Comparison of ENCODE assay signal across 13 mouse cellular contexts in genomic region chr9:40743525-40744034, GRCm38 (mm10). TPM values are rescaled to one million over a fixed set of nuclear protein-coding genes. Genes with fewer than 3 reads are reported as not detected.
DNase-seq lines count a peak whose midpoint lies in the region; ATAC-seq and TF ChIP-seq lines count a peak whose summit lies in the region.
"Had no signal": no experiment of that assay in that cellular context is flagged by ENCODE, and none has a peak within 500 bp of the region (broad histone marks: within the 10 kb centered on the region; RNA-seq: fewer than 3 reads in every experiment).

No protein-coding gene starts in this region.

- DNase-seq in lung, adult 2 months, result no peak
- no peak for DNase-seq in right cerebral cortex, adult 18-20 months
- no peak for DNase-seq in layer of hippocampus, adult 9-10 months (ENCODE audit: low spot score)
- DNase-seq: adrenal gland, adult 2 months; left cerebral cortex, postnatal 4 days; right cerebral cortex, postnatal 14 days had no signal

- no peak for TF ChIP-seq POLR2A in lung, adult 2 months (IDR thresholded peaks at IDR 0.05; ENCODE audit: borderline replicate concordance, extremely low read depth, low read depth, low read length)
- no peak for TF ChIP-seq POLR2A in bone marrow, adult 2 months (IDR thresholded peaks at IDR 0.05; ENCODE audit: borderline replicate concordance, control insufficient read depth, low read depth, low read length)

- peak overlapping the region; percentile 8; the same call in 1 of the 2 replicates for H3K27ac ChIP-seq in lung, embryonic 15.5 days
- peak overlapping the region; percentile 68; the same call in 1 of the 2 replicates for H3K27ac ChIP-seq in bone marrow, adult 2 months (ENCODE audit: control insufficient read depth, insufficient read depth, low read depth, low read length, poor library complexity)
- peak overlapping the region; percentile 25; the same call in 1 of the 2 replicates for H3K27ac ChIP-seq in hindbrain, embryonic 12.5 days

- H3K4me1 ChIP-seq in lung, embryonic 15.5 days, result peaks cover 8% of the 10 kb centered on the region
- no peaks in the 10 kb centered on the region; the same call in 1 of the 2 replicates for H3K4me1 ChIP-seq in lung, adult 2 months (ENCODE audit: control insufficient read depth, insufficient read depth, low read length)
- H3K4me1 ChIP-seq in bone marrow, adult 2 months (ENCODE audit: control insufficient read depth, insufficient read depth, low read length), result peaks cover 4% of the 10 kb centered on the region; the same call in 1 of the 2 replicates
- H3K4me1 ChIP-seq in hindbrain, embryonic 12.5 days, result peaks cover 11% of the 10 kb centered on the region; the same call in 1 of the 2 replicates

- no peak overlapping the region for H3K4me3 ChIP-seq in lung, embryonic 15.5 days
- no peak overlapping the region for H3K4me3 ChIP-seq in lung, adult 2 months (replicated peaks; ENCODE audit: extremely low read depth, low read depth, low read length)
- H3K4me3 ChIP-seq in bone marrow, adult 2 months (replicated peaks; ENCODE audit: control insufficient read depth, low read depth, low read length), result no peak overlapping the region
- no peak overlapping the region for H3K4me3 ChIP-seq in hindbrain, embryonic 12.5 days
- H3K4me3 ChIP-seq: myocyte had no signal

- TF ChIP-seq CTCF in lung, adult 2 months (IDR thresholded peaks at IDR 0.05; ENCODE audit: insufficient read depth, low read length), result no peak
- no peak for TF ChIP-seq CTCF in bone marrow, adult 2 months (IDR thresholded peaks at IDR 0.05; ENCODE audit: control insufficient read depth, insufficient read depth, low read length)

- no peak overlapping the region for H3K9ac ChIP-seq in lung, embryonic 15.5 days
- no peak overlapping the region for H3K9ac ChIP-seq in hindbrain, embryonic 12.5 days

- H3K36me3 ChIP-seq in lung, embryonic 15.5 days, result no peaks in the 10 kb centered on the region
- no peaks in the 10 kb centered on the region for H3K36me3 ChIP-seq in hindbrain, embryonic 12.5 days

- H3K4me2 ChIP-seq in lung, embryonic 15.5 days, result no peak overlapping the region
- no peak overlapping the region for H3K4me2 ChIP-seq in hindbrain, embryonic 12.5 days (replicated peaks)
- H3K4me2 ChIP-seq: heart, embryonic 11.5 days had no signal

- H3K27me3 ChIP-seq in lung, embryonic 15.5 days, result no peaks in the 10 kb centered on the region
- no peaks in the 10 kb centered on the region for H3K27me3 ChIP-seq in hindbrain, embryonic 12.5 days

- H3K9me3 ChIP-seq in lung, embryonic 15.5 days, result no peaks in the 10 kb centered on the region
- H3K9me3 ChIP-seq in hindbrain, embryonic 12.5 days (replicated peaks), result no peaks in the 10 kb centered on the region

- no peak for ATAC-seq in lung, embryonic 15.5 days (ENCODE audit: borderline replicate concordance, extremely low read depth, low FRiP score, low TSS enrichment)
- no peak for ATAC-seq in hindbrain, embryonic 12.5 days (ENCODE audit: low FRiP score)
- peak; percentile 62 for ATAC-seq in megakaryocyte progenitor cell, adult 5-6 weeks (replicated peaks; ENCODE audit: poor library complexity)

- WGBS in lung, embryonic 15.5 days, result 49% methylated on average over 7 of the region's 7 CpGs
- WGBS in lung, adult 2 months, result 47% methylated on average over 7 of the region's 7 CpGs
- 9% methylated on average over 7 of the region's 7 CpGs for WGBS in bone marrow, adult 2 months
- WGBS in hindbrain, embryonic 12.5 days, result 46% methylated on average over 7 of the region's 7 CpGs

RNA-seq across cellular contexts. Expression of gene Hspa8, which starts 57.2 kb away (rescaled TPM):
- polyA plus RNA-seq in lung, embryonic 15.5 days (2015; fragmentation: Nextera tagmentation; extraction: Ambion mirVana), result 2,564 and 2,677 TPM in 2 replicates
- 1,079 and 1,193 TPM in 2 replicates for polyA plus RNA-seq in lung, adult 2 months (2012; rRNA removed)
- polyA plus RNA-seq in bone marrow, adult 2 months (2011; ENCODE audit: insufficient read depth, insufficient read length, low replicate concordance, missing spikeins), result 397 and 805 TPM in 2 replicates
- 2,594 and 2,617 TPM in 2 replicates for polyA plus RNA-seq in hindbrain, embryonic 12.5 days (2016; fragmentation: Nextera tagmentation; extraction: Ambion mirVana)
- 3,635 and 4,207 TPM in 2 replicates for total RNA-seq in megakaryocyte progenitor cell, adult 5-6 weeks (2015)
- total RNA-seq in megakaryocyte progenitor cell, adult 5-6 weeks (2017), result 4,709 and 5,125 TPM in 2 replicates

RNA-seq across cellular contexts. Expression of gene Clmp, which starts 57.8 kb away (rescaled TPM):
- polyA plus RNA-seq in lung, embryonic 15.5 days (2015; fragmentation: Nextera tagmentation; extraction: Ambion mirVana), result 11.7 and 12.6 TPM in 2 replicates
- polyA plus RNA-seq in lung, adult 2 months (2012; rRNA removed), result 11.8 and 16.5 TPM in 2 replicates
- 1.9 and 4.1 TPM in 2 replicates for polyA plus RNA-seq in bone marrow, adult 2 months (2011; ENCODE audit: insufficient read depth, insufficient read length, low replicate concordance, missing spikeins)
- 59.6 and 62.0 TPM in 2 replicates for polyA plus RNA-seq in hindbrain, embryonic 12.5 days (2016; fragmentation: Nextera tagmentation; extraction: Ambion mirVana)
- 0.10 and 0.22 TPM in 2 replicates for total RNA-seq in megakaryocyte progenitor cell, adult 5-6 weeks (2015)
- 0.25 and 0.54 TPM in 2 replicates for total RNA-seq in megakaryocyte progenitor cell, adult 5-6 weeks (2017)
- total RNA-seq: MEL had no signal

Comparison
In these comparisons a context has a peak if more than half of its experiments do, and no peak if none do; other contexts are left out.
1. H3K27ac ChIP-seq: peak in every context shown above with its lines; median percentile 68 in bone marrow, adult 2 months; 25 in hindbrain, embryonic 12.5 days; 8 in lung, embryonic 15.5 days.